Mouse (Mus musculus) MEL (cell line): ENCODE measurements around the gene Cdh22. TPM values are rescaled to one million over a fixed set of nuclear protein-coding genes. Genes with fewer than 3 reads are reported as not detected.

Experiments
- DNase-seq: peaks from one replicate; pipeline ENCODE4 v3.0.0; 2011; ENCODE audit warnings: low read depth, low spot score
- H3K27ac ChIP-seq: 2 replicates; pipeline ENCODE4 v1.5.1; 2012; ENCODE audit warnings: low read depth, mild to moderate bottlenecking, control low read depth, low read length, moderate library complexity; ENCODE audit not compliant: control insufficient read depth
- H3K27me3 ChIP-seq, 2 experiments: fragments of 150-350 bp in 1 of 2; sonication (generic) in 1 of 2; 2 replicates each; pipeline ENCODE4 v1.6.1; 2012; ENCODE audit warnings: low read length in 2 of 2, mild to moderate bottlenecking in 2 of 2, improper control_type of control experiment in 1 of 2, moderate library complexity in 1 of 2; ENCODE audit not compliant: insufficient read depth in 2 of 2, control insufficient read depth in 1 of 2
- H3K36me3 ChIP-seq, 2 experiments: 2 replicates each; pipeline ENCODE4 v1.6.1; 2012 to 2014; ENCODE audit warnings: low read length in 2 of 2, improper control_type of control experiment in 1 of 2, inconsistent platforms in 1 of 2, mild to moderate bottlenecking in 1 of 2; ENCODE audit not compliant: insufficient read depth in 2 of 2, control insufficient read depth in 1 of 2
- H3K4me1 ChIP-seq, 2 experiments: fragments of 150-350 bp in 1 of 2; sonication (generic) in 1 of 2; 2 replicates each; pipeline ENCODE4 v1.6.1; 2012; ENCODE audit warnings: low read length in 2 of 2, improper control_type of control experiment in 1 of 2, mild to moderate bottlenecking in 1 of 2; ENCODE audit not compliant: insufficient read depth in 2 of 2, control insufficient read depth in 1 of 2
- H3K4me3 ChIP-seq, 2 experiments: fragments of 150-350 bp in 1 of 2; sonication (generic) in 1 of 2; 2 replicates each; pipeline ENCODE4 v1.5.1; 2012; ENCODE audit warnings: low read depth in 2 of 2, low read length in 2 of 2, mild to moderate bottlenecking in 2 of 2, moderate library complexity in 2 of 2, control low read depth in 1 of 2, improper control_type of control experiment in 1 of 2; ENCODE audit not compliant: control insufficient read depth in 1 of 2, insufficient read depth in 1 of 2
- H3K79me2 ChIP-seq: 2 replicates; pipeline ENCODE4 v1.6.1; 2012; ENCODE audit warnings: mild to moderate bottlenecking, low read length, moderate library complexity; ENCODE audit not compliant: control insufficient read depth, poor library complexity, insufficient read depth
- H3K9ac ChIP-seq: 2 replicates; pipeline ENCODE4 v1.6.1; 2012; ENCODE audit warnings: low read depth, mild to moderate bottlenecking, control low read depth, low read length, moderate library complexity; ENCODE audit not compliant: control insufficient read depth, poor library complexity, severe bottlenecking
- H3K9me3 ChIP-seq: fragments of 150-350 bp; sonication (generic); replicated peaks from 2 replicates; pipeline ENCODE4 v1.6.1; 2012; ENCODE audit warnings: mild to moderate bottlenecking, low read length, improper control_type of control experiment, moderate library complexity; ENCODE audit not compliant: insufficient read depth
- BHLHE40 ChIP-seq: IDR thresholded peaks from 2 replicates; pipeline ENCODE4 v1.6.1; 2012; ENCODE audit warnings: low read depth, mild to moderate bottlenecking, inconsistent platforms, low read length, improper control_type of control experiment, borderline replicate concordance
- CHD1 ChIP-seq: IDR thresholded peaks from 2 replicates; pipeline ENCODE4 v1.6.1; 2012; ENCODE audit warnings: low read depth, mild to moderate bottlenecking, inconsistent platforms, low read length, improper control_type of control experiment
- CTCF ChIP-seq, 3 experiments: IDR thresholded peaks in 2 of 3; conservative IDR thresholded peaks in 1 of 3; 2 replicates each; pipeline ENCODE4 v1.5.1; 2011 to 2012; ENCODE audit warnings: low read length in 3 of 3, low read depth in 2 of 3, mild to moderate bottlenecking in 2 of 3, improper control_type of control experiment in 1 of 3, inconsistent platforms in 1 of 3, mixed read lengths in 1 of 3, moderate library complexity in 1 of 3; ENCODE audit not compliant: control insufficient read depth in 1 of 3, insufficient read depth in 1 of 3, poor library complexity in 1 of 3, severe bottlenecking in 1 of 3
- ELF1 ChIP-seq: IDR thresholded peaks from 2 replicates; pipeline ENCODE4 v1.6.1; 2014; ENCODE audit warnings: low read depth, mild to moderate bottlenecking, inconsistent platforms, low read length, improper control_type of control experiment, moderate library complexity
- EP300 ChIP-seq, 2 experiments: IDR thresholded peaks; 2 replicates each; pipeline ENCODE4 v1.6.1; 2011; ENCODE audit warnings: improper control_type of control experiment in 2 of 2, low read length in 2 of 2, low read depth in 1 of 2, mild to moderate bottlenecking in 1 of 2
- ETS1 ChIP-seq: IDR thresholded peaks from 2 replicates; pipeline ENCODE4 v1.6.1; 2012; ENCODE audit warnings: low read depth, mild to moderate bottlenecking, inconsistent platforms, low read length, improper control_type of control experiment, moderate library complexity
- GABPA ChIP-seq: IDR thresholded peaks from 2 replicates; pipeline ENCODE4 v1.6.1; 2012; ENCODE audit warnings: low read depth, mild to moderate bottlenecking, inconsistent platforms, low read length, improper control_type of control experiment, moderate library complexity
- HCFC1 ChIP-seq: IDR thresholded peaks from 2 replicates; pipeline ENCODE4 v1.6.1; 2012; ENCODE audit warnings: low read depth, mild to moderate bottlenecking, inconsistent platforms, low read length, improper control_type of control experiment, moderate library complexity
- JUND ChIP-seq: IDR thresholded peaks from 2 replicates; pipeline ENCODE4 v1.6.1; 2011; ENCODE audit warnings: low read depth, mild to moderate bottlenecking, improper control_type of control experiment, low read length
- MAFK ChIP-seq: IDR thresholded peaks from 2 replicates; pipeline ENCODE4 v1.6.1; 2011; ENCODE audit warnings: low read depth, mild to moderate bottlenecking, low read length, improper control_type of control experiment, borderline replicate concordance
- MAZ ChIP-seq: IDR thresholded peaks from 2 replicates; pipeline ENCODE4 v1.6.1; 2012; ENCODE audit warnings: low read depth, mild to moderate bottlenecking, inconsistent platforms, low read length, improper control_type of control experiment
- MEF2A ChIP-seq: IDR thresholded peaks from 2 replicates; pipeline ENCODE4 v1.6.1; 2014; ENCODE audit warnings: low read depth, mild to moderate bottlenecking, inconsistent platforms, low read length, improper control_type of control experiment; ENCODE audit not compliant: poor library complexity, insufficient replicate concordance, severe bottlenecking; ENCODE audit errors: extremely low read depth
- MYC ChIP-seq: IDR thresholded peaks from 2 replicates; pipeline ENCODE4 v1.6.1; 2011; ENCODE audit warnings: low read depth, mild to moderate bottlenecking, low read length, improper control_type of control experiment, moderate library complexity
- NELFE ChIP-seq: IDR thresholded peaks from 2 replicates; pipeline ENCODE4 v1.6.1; 2011; ENCODE audit warnings: low read depth, low read length, improper control_type of control experiment
- POLR2A ChIP-seq, 2 experiments: IDR thresholded peaks; 2 replicates each; pipeline ENCODE4 v1.6.1; 2011 to 2012; ENCODE audit warnings: low read length in 2 of 2, mild to moderate bottlenecking in 2 of 2, control low read depth in 1 of 2, improper control_type of control experiment in 1 of 2, low read depth in 1 of 2, moderate library complexity in 1 of 2; ENCODE audit not compliant: control insufficient read depth in 1 of 2, insufficient read depth in 1 of 2, poor library complexity in 1 of 2
- POLR2AphosphoS5 ChIP-seq: IDR thresholded peaks from 2 replicates; pipeline ENCODE4 v1.6.1; 2012; ENCODE audit warnings: low read depth, borderline replicate concordance, mild to moderate bottlenecking, inconsistent platforms, low read length, moderate library complexity, mixed read lengths
- RCOR1 ChIP-seq: IDR thresholded peaks from 2 replicates; pipeline ENCODE4 v1.6.1; 2012; ENCODE audit warnings: low read depth, mild to moderate bottlenecking, inconsistent platforms, low read length, improper control_type of control experiment
- SMC3 ChIP-seq: IDR thresholded peaks from 2 replicates; pipeline ENCODE4 v1.6.1; 2011; ENCODE audit warnings: low read depth, low read length, improper control_type of control experiment
- UBTF ChIP-seq: IDR thresholded peaks from 2 replicates; pipeline ENCODE4 v1.6.1; 2012; ENCODE audit warnings: low read depth, mild to moderate bottlenecking, inconsistent platforms, low read length, improper control_type of control experiment, moderate library complexity, borderline replicate concordance; ENCODE audit not compliant: insufficient read depth
- USF1 ChIP-seq: IDR thresholded peaks from 2 replicates; pipeline ENCODE4 v1.6.1; 2014; ENCODE audit warnings: low read depth, mild to moderate bottlenecking, inconsistent platforms, low read length, improper control_type of control experiment, moderate library complexity
- ZC3H11A ChIP-seq: IDR thresholded peaks from 2 replicates; pipeline ENCODE4 v1.6.1; 2012; ENCODE audit warnings: low read depth, mild to moderate bottlenecking, inconsistent platforms, low read length, improper control_type of control experiment
- ZNF384 ChIP-seq: IDR thresholded peaks from 2 replicates; pipeline ENCODE4 v1.6.1; 2012; ENCODE audit warnings: low read depth, mild to moderate bottlenecking, inconsistent platforms, low read length, improper control_type of control experiment
- polyA plus RNA-seq, 2 experiments: library from polyadenylated mRNA; stranded (reverse) in 1 of 2; unstranded in 1 of 2; fragments of >175 nt in 1 of 2; fragments of >200 nt in 1 of 2; gene quantifications; 2 replicates each; pipeline versions ENCODE4 v1.2.1 to v1.2.4; 2012; ENCODE audit warnings: low replicate concordance in 2 of 2, low read depth in 1 of 2; ENCODE audit not compliant: insufficient read length in 2 of 2, insufficient read depth in 1 of 2, missing spikeins in 1 of 2
- total RNA-seq: library from RNA; depleted of rRNA; stranded (reverse); fragments of 300-350 nt; gene quantifications from 2 replicates; pipeline ENCODE4 v1.2.3, GENCODE M21; 2012

Cdh22 gene
- total and polyA plus RNA-seq, 3 experiments = not detected

GRCm38 (mm10) chr2:165273589-165273988 lies 38.9 kb upstream of the Cdh22 start:
- no peaks in the 10 kb centered on the region for H3K4me1 ChIP-seq
- no peak overlapping the region for H3K4me3 ChIP-seq
- no peaks in the 10 kb centered on the region for H3K36me3 ChIP-seq
- H3K9ac ChIP-seq = no peak overlapping the region
- H3K79me2 ChIP-seq = no peaks in the 10 kb centered on the region
- no peaks in the 10 kb centered on the region for H3K27me3 ChIP-seq
- H3K9me3 ChIP-seq = no peaks in the 10 kb centered on the region
- no peak overlapping the region for H3K27ac ChIP-seq
- DNase-seq = no peak
- TF ChIP-seq MYC (no peak), USF1 (no peak), POLR2AphosphoS5 (no peak), UBTF (no peak), ETS1 (no peak), HCFC1 (no peak), RCOR1 (no peak), MEF2A (no peak)

- TF ChIP-seq CHD1 (no peak), BHLHE40 (no peak), MAFK (no peak), MAZ (no peak), ELF1 (no peak), POLR2A (IDR thresholded peaks at IDR 0.05; ENCODE audit: control insufficient read depth in 1 of 2, insufficient read depth in 1 of 2, low read depth in 1 of 2, low read length in 2 of 2, poor library complexity in 1 of 2) (no peak), NELFE (no peak), JUND (no peak), ZC3H11A (no peak), EP300 (IDR thresholded peaks at IDR 0.05; ENCODE audit: low read depth in 1 of 2, low read length in 2 of 2) (no peak), CTCF (IDR thresholded peaks at IDR 0.05 in 2 of 3, conservative IDR thresholded peaks at IDR 0.05 in 1 of 3; ENCODE audit: control insufficient read depth in 1 of 3, insufficient read depth in 1 of 3, low read depth in 2 of 3, low read length in 3 of 3, poor library complexity in 1 of 3, severe bottlenecking in 1 of 3) (no peak), SMC3 (no peak), ZNF384 (no peak), MEF2A (no peak), GABPA (no peak)
- Histone ChIP-seq H3K4me1 (no peaks in the 10 kb centered on the region), H3K27ac (no peak overlapping the region), H3K4me3 (no peak overlapping the region), H3K27me3 (no peaks in the 10 kb centered on the region), H3K9me3 (no peaks in the 10 kb centered on the region), H3K36me3 (no peaks in the 10 kb centered on the region), H3K9ac (no peak overlapping the region), H3K79me2 (no peaks in the 10 kb centered on the region)
- DNase-seq = no peak
Observed at GRCm38 (mm10) chr2:165271326-165271725, 36.7 kb upstream of the Cdh22 start.
